ENCODE assay signal across 16 mouse cellular contexts in the genomic region with DNA sequence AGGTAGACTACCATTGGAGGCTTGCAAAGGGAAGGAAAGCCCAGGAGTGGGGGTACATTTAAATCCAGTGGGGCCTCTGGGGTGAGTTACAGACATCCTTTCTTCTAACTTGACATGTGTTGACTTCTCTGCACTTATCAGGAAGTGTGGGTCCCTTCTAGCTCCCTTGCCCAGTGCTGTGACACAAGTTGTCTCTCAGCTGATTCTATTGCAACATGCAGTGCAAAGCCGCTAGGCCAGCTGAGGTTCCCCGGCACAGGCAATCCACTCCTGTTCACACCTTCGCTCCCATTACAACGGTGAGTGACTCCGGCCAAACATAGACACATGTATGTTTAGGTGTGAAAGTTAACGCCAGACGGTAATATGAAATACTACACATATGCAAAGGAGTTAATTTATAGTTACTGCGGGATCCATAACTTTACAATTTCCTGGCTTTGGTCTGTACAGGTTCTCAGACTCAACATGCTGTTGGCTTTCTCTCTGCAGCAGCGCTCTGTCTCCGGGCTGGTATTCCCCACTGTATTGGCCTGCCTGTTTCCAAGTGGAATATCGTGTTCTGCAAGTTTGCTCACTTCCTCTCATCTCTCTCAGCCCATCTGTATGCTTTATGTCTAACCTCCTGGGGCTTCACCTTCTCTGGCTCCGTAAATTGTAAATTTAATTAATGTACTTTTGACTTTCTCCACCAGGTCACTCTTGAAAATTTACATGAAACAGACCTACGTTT.
"Had no signal": no experiment of that assay in that cellular context is flagged by ENCODE, and none has a peak within 500 bp of the region (broad histone marks: within the 10 kb centered on the region; RNA-seq: fewer than 3 reads in every experiment).

No protein-coding gene starts in this region.

- H3K27me3 ChIP-seq: neural tube, embryonic 15.5 days had no signal

- H3K27ac ChIP-seq: lung, embryonic 15.5 days; macrophage; midbrain, embryonic 10.5 days; neural tube, embryonic 15.5 days had no signal

- H3K9me3 ChIP-seq: lung, embryonic 15.5 days; midbrain, embryonic 10.5 days; neural tube, embryonic 15.5 days had no signal

- H3K4me2 ChIP-seq: liver, embryonic 11.5 days; lung, embryonic 15.5 days; neural tube, embryonic 15.5 days had no signal

- DNase-seq: kidney, adult 8-10 months; kidney, postnatal 25 days; lung, postnatal 14 days; midbrain, embryonic 14.5 days; right cerebral cortex, adult 18-20 months; right cerebral cortex, postnatal 25 days; thymus, adult 2 months; thymus, postnatal 25 days had no signal

- H3K36me3 ChIP-seq: lung, embryonic 15.5 days; midbrain, embryonic 10.5 days; neural tube, embryonic 15.5 days had no signal

- H3K4me3 ChIP-seq: lung, embryonic 15.5 days; midbrain, embryonic 10.5 days; myocyte; neural tube, embryonic 15.5 days had no signal

- H3K9ac ChIP-seq: lung, embryonic 15.5 days; neural tube, embryonic 15.5 days had no signal

- ATAC-seq: inflammation-experienced regulatory T-cells, adult 6 months; intestine, postnatal 0 days had no signal
